Mouse (Mus musculus): ENCODE measurements at regions not wholly inside any gene's neighbourhood (a gene's known extent, or its start where the extent isn't known, plus 50 kb on each side); places are given as distances from the start of the nearest gene placed in this dataset.

DNA sequence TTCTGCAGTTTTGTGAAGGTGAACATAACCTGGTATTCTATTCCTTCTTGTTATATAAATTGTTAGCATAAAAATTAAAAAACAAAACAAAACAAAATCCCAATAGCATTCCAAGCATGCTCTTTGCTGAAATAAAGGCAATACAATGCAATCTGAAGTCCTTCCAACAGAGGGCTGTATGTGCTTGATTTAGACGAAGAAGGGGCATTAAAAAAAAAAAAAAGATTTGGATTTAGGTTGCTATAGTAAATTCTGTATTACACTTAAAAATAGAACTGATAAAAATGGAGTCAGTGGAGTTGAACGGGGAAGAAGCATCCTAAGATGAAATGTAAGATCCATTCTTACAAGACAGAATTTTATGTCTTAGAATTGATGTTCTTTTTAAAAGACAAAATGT lies 810.6 kb upstream of the Gm5150 start:
- 0 out of 2 replicates have a peak, but pooled peaks have one; percentile 10 for TF ChIP-seq CTCF (IDR thresholded peaks at IDR 0.05; ENCODE audit: low read depth)
- DNase-seq (peak; percentile 7), ATAC-seq (ENCODE audit: insufficient read depth) (no peak)
- H3K4me1 ChIP-seq (ENCODE audit: insufficient read depth), result no peaks in the 10 kb centered on the region
- 28% methylated on average over 2 of the region's 2 CpGs for WGBS
- no peak overlapping the region for H3K9ac ChIP-seq
- no peak overlapping the region for H3K4me2 ChIP-seq
- H3K4me3 ChIP-seq (ENCODE audit: low read depth, low read length), result no peak overlapping the region
- no peaks in the 10 kb centered on the region for H3K9me3 ChIP-seq (ENCODE audit: low read depth, low read length)
- H3K36me3 ChIP-seq (ENCODE audit: insufficient read depth), result no peaks in the 10 kb centered on the region
- no peaks in the 10 kb centered on the region for H3K27me3 ChIP-seq (ENCODE audit: insufficient read depth, low read length)
- no peak overlapping the region for H3K27ac ChIP-seq (ENCODE audit: low read depth)

DNA sequence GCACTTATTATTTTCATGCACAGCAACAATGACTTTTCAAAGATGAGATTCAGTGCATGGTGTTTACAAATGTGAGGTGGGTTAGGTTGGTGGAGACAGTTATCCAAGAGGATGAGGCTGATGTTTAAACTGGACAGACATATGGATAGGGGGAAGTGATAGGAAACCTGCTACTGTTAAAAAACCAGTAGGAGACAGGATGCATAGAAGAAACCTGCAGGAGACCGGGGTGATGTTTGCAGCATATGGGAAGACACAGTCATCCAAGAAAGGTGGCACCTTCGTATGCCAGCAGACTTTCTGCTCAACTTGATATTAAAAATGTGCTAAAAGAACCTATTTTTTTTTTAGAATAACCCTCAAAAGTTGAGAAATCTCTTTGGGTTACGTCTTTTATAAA lies 809.9 kb upstream of the Gm5150 start:
- no peaks in the 10 kb centered on the region for H3K27me3 ChIP-seq (ENCODE audit: insufficient read depth, low read length)
- H3K9me3 ChIP-seq (ENCODE audit: low read depth, low read length), result no peaks in the 10 kb centered on the region
- H3K4me2 ChIP-seq, result no peak overlapping the region
- H3K4me1 ChIP-seq (ENCODE audit: insufficient read depth), result no peaks in the 10 kb centered on the region
- H3K4me3 ChIP-seq (ENCODE audit: low read depth, low read length), result no peak overlapping the region
- no peak for ATAC-seq (ENCODE audit: insufficient read depth)
- H3K9ac ChIP-seq, result no peak overlapping the region
- no peak for DNase-seq
- WGBS, result 57% methylated on average over 3 of the region's 3 CpGs
- H3K36me3 ChIP-seq (ENCODE audit: insufficient read depth), result no peaks in the 10 kb centered on the region
- H3K27ac ChIP-seq (ENCODE audit: low read depth), result no peak overlapping the region
- no peak for TF ChIP-seq CTCF (IDR thresholded peaks at IDR 0.05; ENCODE audit: low read depth)

GRCm38 (mm10) chr3:16810878-16811611 lies 804.8 kb upstream of the Gm5150 start:
- no peak overlapping the region for H3K4me3 ChIP-seq (ENCODE audit: low read depth, low read length)
- H3K9ac ChIP-seq, result no peak overlapping the region
- DNase-seq, result no peak
- H3K27me3 ChIP-seq (ENCODE audit: insufficient read depth, low read length), result no peaks in the 10 kb centered on the region
- no peak for TF ChIP-seq CTCF (IDR thresholded peaks at IDR 0.05; ENCODE audit: low read depth)
- ATAC-seq (ENCODE audit: insufficient read depth), result no peak
- H3K4me1 ChIP-seq (ENCODE audit: insufficient read depth), result no peaks in the 10 kb centered on the region
- no peaks in the 10 kb centered on the region for H3K36me3 ChIP-seq (ENCODE audit: insufficient read depth)
- 36% methylated on average over 3 of the region's 3 CpGs for WGBS
- H3K4me2 ChIP-seq, result no peak overlapping the region
- no peaks in the 10 kb centered on the region for H3K9me3 ChIP-seq (ENCODE audit: low read depth, low read length)
- H3K27ac ChIP-seq (ENCODE audit: low read depth), result no peak overlapping the region

GRCm38 (mm10) chr3:16803603-16804002 lies 797.4 kb upstream of the Gm5150 start:
- Histone ChIP-seq H3K27me3 (ENCODE audit: insufficient read depth, low read length) (no peaks in the 10 kb centered on the region), H3K4me3 (ENCODE audit: low read depth, low read length) (no peak overlapping the region), H3K4me2 (no peak overlapping the region), H3K4me1 (ENCODE audit: insufficient read depth) (no peaks in the 10 kb centered on the region), H3K9me3 (ENCODE audit: low read depth, low read length) (no peaks in the 10 kb centered on the region), H3K27ac (ENCODE audit: low read depth) (no peak overlapping the region), H3K9ac (no peak overlapping the region), H3K36me3 (ENCODE audit: insufficient read depth) (no peaks in the 10 kb centered on the region)
- no peak for DNase-seq
- TF ChIP-seq CTCF (IDR thresholded peaks at IDR 0.05; ENCODE audit: low read depth), result no peak
- no peak for ATAC-seq (ENCODE audit: insufficient read depth)
